Mouse (Mus musculus): ENCODE data around the gene Ifngr1.

DNA sequence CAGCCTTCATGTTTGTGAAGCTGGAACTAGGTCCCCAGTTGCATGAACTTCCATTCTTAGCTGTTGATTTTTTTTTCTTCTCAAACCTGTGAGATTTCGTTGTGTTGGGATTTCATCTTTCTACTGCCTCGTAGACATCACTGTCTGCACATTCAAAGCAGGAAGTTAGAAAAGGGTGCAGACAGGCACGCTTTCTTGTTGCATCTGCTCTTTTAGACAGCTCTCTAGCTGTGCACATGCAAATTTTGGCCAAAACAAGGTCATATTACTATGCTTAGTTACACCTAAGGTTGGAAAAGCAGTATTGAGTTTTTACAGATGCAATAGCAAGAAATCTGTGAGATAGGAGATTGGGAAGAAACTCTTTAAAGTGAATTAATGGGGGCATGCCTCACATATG, 4.5 kb upstream of the Ifngr1 start:
- TF ChIP-seq CTCF (IDR thresholded peaks at IDR 0.05; ENCODE audit: low read depth) (no peak), EP300 (optimal IDR thresholded peaks at IDR 0.05) (no peak)

Data from stomach, postnatal 0 days (tissue).